Mouse (Mus musculus): ENCODE measurements around the gene Foxe1.

Gene Foxe1

DNA sequence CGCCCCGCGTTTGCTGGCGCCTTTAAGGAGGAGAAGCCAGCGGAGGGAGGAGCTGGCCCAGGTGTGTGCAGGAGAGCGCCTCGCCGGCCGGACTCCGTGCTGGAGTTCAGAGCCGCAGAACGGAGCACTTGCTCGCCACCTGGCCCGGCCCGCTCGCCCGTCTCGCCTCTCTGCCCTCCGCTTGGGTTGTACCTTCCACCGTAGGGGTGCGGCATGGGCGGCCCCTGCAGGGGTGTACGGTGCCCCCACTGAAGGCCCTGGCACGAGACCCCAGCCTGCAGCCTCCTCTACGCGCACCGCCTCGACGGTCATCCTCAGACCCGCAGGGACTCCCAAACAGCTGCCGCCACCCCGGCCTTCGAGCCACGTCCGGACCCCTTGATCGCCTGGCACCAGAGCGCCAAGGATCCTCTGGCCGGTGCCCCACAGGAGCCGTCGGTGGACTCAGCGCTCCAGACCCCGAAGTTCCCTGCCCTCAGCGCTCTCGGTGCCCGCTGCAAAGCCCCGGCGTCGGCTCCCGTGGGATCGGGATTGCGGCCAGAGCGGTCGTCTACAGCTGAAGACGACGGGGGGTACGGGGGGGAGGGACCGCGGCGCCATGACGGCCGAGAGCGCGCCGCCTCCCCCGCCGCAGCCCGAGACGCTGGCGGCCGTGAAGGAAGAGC is at the start of gene Foxe1:
TSS of gene Foxe1 (plus strand) at position 14 of the 665 bp plus-strand sequence.
- DNase-seq: no peak

DNA sequence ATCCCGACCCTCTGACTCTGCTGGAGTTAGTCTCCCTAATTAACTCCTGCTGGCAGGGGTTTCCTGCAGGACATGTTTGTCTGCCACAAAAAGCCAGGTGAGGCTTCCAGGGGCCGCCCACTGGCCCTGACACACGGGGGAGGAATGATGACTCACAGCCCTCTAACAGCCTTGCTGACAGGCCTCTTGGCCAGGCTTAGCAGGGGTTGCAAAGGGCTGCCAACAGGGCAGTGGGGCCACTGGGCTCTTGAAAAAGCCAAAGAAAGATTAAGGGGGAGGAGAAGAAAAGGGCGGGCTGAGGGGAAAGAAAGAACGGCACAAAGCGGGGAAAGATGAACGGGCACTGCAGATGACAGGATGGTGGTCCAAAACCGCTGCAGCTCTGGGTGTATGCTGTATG is 39.3 kb upstream of the Foxe1 start:
- peak; percentile 11 for DNase-seq

DNA sequence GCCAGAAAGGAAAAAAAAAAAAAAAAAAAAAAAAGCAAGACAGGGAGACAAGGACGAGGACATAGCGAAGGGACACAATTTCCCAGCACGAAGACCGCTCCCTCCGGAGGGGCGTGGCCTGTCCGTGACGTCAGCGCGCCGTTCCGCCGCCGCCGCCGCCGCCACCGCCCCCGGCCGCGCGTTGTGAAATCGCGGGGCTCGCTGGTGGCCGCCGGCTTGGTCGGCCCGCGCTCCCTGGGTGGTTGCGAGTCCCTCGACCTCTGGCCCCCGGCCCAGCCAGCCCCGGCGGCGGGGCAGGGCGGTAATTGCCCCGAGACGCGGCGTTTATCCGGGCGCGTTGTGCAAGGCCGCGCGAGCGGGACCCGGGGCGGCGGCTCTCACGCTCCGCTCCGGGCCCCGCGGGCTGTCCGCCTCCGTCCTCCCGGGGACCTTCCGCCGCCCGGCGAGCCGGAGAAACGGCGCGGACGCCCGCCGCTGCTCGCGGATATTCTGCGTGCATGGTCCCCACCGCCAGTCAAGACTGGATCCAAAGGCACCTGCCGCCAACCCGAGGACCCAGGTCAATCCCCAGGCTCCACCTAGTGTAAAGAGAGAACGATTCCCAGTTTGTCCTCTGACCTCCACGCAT is 38.5 kb upstream of the Foxe1 start:
- DNase-seq: peak; percentile 89

DNA sequence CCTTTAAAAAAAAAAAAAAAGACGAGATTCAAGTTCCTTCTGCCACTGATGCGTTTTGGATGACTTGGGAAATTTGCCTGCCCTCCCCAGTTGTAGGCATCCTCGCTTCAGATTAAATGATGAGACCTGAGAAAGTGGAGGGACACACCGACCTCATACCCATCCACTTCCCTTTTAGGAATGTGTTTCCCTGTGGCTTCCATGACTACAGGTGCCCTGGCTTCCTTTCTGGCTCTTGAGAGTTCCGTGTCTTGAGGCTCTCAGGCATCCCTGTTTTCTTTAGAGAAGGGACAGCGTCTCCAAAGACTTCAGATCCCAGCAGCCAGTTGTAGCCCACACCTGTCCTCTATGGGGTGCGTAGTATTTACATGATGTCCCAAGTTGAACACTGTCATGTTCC is 38.0 kb upstream of the Foxe1 start:
- no peak for DNase-seq

DNA sequence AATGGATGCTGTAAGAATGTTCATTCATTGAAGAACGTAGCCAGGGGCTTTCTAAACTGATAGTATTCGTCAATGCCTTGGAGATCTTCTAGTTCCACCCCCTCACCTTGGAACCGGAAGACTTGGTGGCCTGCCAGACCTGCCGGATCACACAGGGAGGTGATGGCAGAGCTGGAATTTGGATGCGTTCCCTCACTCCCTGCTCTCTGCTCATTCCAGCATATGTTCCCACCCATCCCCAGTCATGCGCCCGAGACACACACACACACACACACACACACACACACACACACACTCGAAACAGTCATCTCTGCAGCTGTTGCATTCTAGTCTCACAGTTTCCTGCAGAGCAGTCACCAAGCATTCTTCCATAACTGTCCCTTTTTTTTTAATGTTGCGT is 36.1 kb upstream of the Foxe1 start:
- DNase-seq: peak; percentile 65

DNA sequence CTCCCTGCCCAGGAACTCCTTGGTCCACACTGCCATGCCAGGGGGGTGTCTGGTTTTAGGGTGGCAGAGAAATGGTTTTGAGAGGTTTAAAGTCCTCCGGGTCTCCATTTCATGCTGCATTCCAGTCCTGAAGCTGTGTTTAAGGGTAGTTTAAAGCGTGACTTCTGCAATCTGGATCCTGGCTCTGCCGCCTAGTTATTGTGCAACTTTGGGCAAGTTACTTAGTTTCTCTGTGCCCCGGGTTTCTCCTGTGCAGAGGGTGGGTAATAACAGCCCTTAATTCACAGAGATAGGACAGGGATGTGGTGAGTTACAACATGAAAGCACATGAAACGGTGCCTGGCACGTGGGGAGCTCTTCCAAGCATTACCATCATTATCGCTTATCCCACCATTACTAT is 35.5 kb upstream of the Foxe1 start:
- DNase-seq: no peak

DNA sequence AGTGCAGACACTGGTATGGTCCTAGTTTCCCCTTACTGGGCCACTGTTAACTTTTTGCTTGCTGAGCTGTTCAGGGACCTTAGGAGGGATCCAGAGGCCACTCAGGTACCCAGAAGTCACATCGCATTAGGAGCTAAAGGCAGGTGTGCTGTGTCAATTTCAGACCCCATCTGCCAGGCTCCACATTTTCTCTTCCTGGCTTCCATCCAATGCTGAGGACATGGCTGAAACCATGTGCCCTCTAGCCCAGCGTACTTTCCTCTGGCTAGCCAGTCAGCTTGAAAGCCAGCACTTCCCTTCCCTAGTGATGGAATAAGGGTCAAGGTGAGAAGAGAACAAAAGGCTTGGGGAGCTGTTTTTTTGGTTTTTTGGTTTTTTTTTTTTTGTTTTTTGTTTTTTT is 31.8 kb upstream of the Foxe1 start:
- no peak for DNase-seq

DNA sequence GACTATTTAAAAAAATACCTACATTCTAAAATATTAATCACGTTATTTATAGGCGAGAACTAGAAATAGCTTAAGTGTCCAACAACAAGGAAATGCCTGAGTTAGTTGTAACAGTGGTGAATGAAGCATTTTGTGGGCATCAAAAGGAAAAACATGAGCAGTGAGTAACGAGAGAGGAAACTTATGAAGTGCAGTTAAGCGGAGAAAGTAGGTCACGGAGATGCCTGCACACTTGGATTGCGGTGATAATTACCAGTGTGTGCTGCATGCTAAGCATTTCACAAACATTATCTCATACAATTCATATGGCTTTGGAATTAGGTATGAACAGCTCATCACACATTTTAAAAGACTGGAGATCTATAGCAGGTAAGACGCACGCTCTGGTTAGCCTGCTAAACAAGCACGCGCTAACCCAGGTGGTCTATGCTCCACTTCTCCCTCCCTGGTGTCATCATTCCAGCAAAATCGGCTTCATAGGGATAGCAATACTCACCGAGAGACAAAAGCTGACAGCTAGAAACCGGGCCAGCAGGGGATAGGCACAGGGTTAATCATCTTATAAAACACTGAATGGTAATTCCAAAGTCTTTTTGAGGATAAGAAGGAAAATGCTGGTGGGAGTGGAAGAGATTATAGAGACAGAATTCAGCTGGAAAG is 21.5 kb upstream of the Foxe1 start:
- DNase-seq: no peak

DNA sequence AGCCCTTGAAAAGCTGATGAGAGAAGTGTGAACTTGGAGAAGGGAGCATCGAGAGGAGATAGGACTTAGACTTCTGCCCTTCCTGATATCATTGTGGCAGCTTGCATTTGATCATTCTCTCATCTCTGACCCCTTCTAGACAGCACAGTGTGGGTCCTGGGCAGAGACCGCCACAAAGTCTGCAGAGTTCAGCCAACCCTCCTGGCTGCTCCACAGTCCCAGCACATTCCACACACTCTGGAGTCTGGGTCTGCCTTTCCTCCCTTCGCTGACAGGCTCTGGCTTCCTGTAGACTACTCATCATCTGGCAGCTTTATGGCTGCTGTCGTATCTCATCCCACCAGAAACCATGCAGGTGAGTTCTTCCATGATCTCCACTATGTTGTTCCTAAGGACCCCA is 20.7 kb upstream of the Foxe1 start:
- no peak for DNase-seq

DNA sequence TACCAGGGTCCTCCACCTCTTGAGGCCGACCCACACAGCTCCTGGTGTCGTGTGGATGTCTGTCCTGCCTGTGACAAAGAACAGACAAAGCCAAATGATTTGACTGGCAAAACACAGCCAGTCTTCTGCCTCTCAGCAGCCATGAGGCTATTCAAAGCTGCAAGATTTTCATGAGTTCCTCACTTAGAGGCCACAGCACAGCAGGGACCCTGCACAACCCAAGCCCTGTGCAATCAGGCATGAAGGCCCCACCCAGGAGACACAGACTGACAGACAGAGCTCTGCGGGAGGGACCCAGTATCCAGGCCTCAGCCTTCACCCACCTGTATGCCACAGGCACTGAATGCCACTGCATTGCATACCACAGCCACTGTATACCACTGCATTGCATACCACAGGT is 14.5 kb upstream of the Foxe1 start:
- DNase-seq: no peak

DNA sequence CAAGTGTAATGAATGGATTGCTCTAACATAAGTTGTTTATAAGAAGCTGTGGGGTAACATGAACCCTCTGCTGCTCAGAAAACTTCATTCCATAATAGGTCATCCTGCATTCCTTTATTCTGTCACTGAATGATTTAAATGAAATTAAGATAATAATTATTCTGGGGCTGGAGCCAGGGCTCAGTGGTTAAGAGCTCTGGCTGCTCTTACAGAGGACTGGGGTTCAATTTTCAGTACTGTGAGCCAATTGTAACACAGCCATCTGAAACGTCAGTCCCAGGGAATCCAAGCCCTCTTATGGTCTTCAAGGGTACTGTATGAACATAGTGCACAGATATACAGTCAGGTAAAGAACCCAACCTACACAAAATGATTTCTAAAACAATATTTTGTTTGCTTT is 7.6 kb upstream of the Foxe1 start:
- no peak for DNase-seq

DNA sequence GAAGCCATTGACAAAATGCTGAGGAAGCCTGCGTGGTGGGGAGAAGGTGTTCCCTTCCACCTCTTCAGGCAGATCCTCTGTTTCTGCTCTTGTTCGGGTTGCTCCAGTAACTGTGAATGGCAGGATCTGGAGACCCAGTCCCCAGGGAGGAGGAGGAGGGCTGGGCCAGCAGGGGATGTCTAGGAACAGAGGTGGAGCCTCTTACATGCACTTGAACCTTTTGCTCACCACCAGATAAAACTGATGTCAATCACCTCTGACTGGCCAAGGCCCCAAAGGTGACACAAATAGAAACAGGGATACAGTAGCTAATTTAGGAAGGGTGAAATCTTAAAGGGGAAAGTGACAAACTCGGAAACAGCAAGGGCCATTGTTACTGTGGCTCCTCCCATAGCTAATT is 5.4 kb upstream of the Foxe1 start:
- DNase-seq: no peak

DNA sequence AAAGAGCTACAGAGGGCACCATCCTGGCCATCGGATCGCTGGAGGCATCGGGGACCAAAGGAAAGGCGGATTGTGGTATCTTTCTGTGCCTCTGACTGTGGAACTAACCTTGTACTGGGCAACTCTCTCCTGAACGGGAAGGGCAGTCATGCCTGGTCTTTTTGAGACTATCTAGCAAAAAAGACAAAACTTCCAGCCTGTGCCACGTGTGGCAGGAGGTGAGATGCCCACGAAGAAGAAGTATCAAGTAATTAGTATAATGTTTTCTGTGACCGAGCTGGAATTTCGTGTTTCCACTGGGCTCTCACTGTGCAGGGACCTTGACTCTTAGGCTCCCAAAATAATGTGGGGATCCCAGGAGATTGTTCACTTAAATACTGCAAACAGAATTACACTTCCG is 4.4 kb upstream of the Foxe1 start:
- no peak for DNase-seq

DNA sequence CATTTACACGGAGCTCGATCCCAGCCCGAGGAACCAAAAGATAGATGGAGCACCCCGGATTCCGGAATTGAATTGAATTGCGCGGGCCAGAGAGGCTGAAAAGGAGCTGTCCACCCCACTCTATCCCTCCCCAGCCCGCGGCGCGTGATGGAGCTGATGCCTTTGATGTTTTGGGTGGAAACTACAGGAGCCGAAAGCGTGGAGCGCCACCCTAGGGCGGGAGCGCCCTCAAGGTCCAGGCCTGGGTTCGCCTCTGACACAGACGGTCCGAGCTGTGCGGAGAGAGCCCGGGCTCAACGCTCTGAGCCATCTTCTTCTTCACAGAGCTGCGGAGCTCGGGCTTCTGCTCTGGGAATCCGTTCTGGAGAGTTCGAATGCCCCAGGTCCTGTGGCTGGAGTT is 3.8 kb upstream of the Foxe1 start:
- no peak for DNase-seq

DNA sequence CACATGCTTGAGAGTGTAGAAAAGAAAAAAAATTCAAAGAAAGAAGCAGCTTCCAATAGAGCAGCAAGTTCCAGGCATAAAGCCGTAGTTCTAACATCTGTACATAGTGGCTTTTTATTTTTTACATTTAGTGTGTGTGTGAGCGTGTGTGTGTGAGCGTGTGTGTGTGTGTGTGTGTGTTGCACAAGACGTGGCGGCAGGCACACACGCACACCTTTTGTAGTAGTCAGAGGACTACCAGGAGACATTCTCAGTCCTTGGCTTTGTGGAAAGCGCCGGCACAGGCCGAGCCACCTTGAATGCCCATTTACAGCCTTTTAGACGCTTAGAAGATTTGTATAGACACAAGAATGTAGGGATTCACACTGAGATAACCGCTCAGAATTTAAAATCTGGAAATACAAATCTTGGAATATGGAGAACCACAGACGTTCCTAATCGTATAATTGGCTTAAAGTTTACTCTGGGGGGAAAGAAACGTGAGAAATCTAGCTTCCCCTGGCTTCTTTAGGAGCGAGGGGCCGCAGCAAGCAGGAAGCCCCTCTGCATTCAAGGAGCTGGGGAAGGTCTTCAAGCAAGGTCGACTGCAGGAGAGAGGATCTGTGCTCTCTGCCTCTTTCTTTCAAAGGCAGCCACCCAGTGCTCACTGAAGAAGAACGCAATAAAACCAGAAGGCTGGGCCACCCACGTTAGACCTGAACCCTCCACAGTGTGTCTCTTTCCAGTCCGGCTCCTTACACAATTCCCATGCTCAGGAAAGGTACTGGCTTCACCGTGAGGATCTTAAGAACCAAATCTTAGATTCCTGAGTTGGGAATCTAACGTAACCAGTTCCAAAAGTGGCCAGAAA is 1.4 kb upstream of the Foxe1 start:
- no peak for DNase-seq

DNA sequence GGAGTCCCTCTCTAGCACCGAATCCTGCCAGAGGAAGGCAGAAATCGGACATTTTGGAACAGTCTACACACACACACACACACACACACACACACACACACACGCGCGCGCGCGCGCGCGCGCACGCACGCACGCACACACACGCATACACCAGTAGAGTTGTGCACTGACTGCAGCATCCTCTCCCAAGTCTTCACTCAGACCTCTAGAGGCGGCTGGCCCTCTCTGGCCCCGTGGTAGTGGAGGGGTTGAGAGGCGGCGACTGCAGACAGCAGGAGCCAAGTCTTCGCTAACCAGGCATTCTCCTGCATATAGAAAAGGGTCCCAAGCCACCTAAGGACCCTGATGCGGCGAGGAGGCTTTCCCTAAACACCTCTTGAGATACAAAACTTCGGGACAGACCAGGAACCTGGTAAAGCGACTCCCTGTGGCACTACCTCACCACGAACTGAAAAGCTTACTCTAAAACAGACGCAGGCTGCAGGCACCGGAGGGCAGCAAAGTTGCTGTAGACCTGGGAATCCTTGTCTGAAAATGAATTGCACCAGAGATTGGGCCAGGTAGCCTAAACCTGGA is 610 bp upstream of the Foxe1 start:
- no peak for DNase-seq

DNA sequence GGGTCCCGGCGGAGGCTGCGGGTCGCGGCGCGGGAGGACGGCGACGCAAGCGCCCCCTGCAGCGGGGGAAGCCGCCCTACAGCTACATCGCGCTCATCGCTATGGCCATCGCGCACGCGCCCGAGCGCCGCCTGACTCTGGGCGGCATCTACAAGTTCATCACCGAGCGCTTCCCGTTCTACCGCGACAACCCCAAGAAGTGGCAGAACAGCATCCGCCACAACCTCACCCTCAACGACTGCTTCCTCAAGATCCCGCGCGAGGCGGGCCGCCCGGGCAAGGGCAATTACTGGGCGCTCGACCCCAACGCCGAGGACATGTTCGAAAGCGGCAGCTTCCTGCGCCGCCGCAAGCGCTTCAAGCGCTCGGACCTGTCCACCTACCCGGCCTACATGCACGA is 879 bp downstream of the Foxe1 start:
- no peak for DNase-seq

DNA sequence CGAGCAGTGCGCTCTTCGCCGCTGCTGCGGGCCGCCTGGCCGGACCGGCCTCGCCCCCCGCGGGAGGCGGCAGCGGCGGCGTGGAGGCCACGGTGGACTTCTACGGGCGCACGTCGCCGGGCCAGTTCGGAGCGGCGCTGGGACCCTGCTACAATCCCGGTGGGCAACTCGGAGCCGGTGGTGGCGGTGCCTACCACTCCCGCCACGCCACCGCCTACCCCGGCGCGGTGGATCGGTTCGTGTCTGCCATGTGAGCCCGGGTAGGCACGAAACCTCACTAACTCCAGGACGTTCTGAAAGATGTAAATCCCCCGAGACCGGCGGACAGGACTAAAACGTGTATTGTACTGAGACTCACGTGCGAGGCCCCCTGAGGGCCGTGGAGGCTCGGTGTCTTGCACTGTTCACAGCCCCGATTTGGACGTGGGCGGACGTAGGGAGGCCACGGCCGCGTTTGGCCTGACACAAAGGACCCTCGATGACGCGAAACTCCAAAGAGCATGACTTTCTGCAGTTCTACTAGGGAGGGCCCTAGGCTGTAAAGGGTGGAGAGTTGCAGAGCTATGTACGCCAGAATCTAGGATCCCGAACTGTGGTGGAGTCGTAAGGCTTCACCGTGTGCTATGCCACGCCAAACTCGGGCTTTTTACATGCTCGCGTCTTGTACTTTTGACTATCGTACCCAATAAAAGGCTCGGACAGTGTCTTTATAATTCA is 1.8 kb downstream of the Foxe1 start:
- no peak for DNase-seq

DNA sequence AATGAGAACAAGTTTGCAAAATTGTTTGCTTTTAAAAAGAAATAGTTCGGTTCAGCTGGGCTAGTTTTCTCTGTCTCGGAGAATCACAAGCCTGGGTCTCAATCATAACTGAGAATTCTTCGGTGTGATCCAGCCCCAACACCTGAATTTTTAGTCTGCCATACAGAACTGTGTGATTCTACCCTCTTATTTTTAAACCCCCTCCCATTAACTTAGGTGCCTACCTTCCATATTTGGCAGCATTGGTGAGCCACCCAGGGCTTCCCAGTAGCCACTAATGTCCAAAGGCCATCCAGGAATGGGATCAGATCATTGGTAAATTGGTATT is 2.3 kb downstream of the Foxe1 start:
- no peak for DNase-seq

DNA sequence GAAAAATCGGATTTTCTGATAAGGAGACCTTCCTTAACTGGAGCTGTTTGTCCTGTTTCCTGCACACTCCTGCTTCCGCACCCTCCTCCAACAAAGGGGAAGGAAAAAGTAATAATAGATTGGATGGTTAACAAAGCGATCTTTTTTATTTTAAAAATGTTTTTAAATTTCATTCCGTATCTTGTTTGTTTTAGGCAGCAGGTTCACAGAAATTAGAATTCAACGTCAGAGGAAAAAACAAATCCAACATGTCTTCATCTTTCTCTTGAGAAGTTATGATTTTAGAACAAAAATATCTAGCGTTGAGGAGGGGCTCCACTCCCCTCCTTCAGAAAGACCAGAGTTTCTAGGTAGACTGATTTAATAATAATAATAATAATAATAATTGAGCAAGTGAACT is 2.8 kb downstream of the Foxe1 start:
- no peak for DNase-seq

DNA sequence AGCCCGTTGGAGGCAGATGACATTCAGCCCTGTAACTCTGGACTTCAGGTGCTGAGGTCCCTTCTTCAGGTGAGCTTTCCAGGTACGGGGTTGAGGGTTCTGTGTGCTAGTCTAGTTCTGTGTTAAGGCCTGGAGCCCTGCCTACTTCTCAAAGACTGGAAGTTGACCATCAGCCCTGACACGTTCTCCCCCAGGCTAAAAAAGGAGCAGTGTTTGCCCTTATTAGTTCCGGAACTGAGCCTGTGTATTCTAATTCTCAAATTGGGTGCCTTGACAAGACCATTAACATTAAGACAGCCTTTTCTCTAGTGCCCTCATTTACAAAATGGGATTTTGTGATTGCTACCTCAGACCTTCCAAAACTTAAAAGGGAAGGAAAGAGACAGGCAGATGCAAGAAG is 3.7 kb downstream of the Foxe1 start:
- DNase-seq: no peak

DNA sequence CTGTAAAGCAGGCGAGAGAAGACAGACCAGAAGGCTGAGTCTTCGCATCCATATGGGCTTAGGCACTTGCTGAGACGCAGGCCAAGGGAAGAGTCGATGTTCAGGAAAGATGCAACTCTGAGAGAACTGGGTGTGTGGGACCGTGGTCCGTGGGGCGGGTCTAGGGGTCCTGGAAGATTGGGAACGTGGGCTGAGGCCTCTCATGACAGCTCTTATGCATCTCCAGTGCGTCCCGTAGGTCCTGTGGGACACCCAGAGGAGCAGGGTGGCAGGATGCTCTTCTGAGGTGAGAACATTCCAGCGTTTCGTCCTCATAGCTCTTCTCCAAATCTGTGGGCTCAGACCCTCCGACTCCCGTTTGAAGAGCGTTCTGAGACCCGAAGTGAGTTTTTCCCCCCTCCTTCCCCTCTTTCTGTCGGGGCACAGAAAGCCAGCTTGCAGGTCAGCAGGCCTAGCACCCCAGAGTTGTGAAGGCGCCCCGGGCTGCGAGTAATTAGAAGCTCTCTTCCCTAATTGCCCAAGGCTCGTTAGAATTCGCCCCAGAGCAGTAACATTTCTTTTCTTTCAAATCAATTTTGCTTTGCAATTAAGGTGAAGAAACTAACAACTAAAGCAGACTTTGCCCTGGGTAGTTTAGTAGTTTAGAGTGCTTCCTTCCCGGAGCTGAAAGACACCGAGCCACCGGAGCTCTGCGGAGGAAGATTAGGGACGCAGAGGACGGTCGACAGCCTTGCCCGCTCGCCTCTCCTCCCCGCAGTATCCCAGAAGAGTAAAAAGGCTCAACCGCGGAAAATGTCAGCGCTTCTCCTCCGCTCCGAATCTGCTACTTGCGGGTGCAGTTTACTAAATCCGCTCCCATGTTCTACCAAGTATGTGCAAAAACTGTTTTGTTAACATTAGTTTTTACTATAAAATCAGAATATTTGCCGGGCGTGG is 4.4 kb downstream of the Foxe1 start:
- DNase-seq: no peak
